Mouse (Mus musculus) CD4-positive, CD25-positive, alpha-beta regulatory T cell, adult 4 months (primary cell): ENCODE data around the gene Gzmk. TPM values are rescaled to one million over a fixed set of nuclear protein-coding genes. Genes with fewer than 3 reads are reported as not detected.
"Not testable (repeated sequence)": the region's sequence is repeated elsewhere in the genome, so short reads cannot be mapped to it uniquely, and the experiment has no call there.

Experiments used
- ATAC-seq: one replicate; pipeline ENCODE4 v1.8.0; 2017
- polyA plus RNA-seq, 2 experiments: library from polyadenylated mRNA; unstranded; fragments of 100-300 nt; shearing (Covaris generic); gene quantifications; one replicate each; pipeline ENCODE4 v1.2.1; 2017

The Gzmk gene
- polyA plus RNA-seq: under 1 TPM in 1 of 2 experiments, not detected in 1; 0.77 TPM

- ATAC-seq: peak; percentile 53
These were observed at the start of gene Gzmk for GRCm38 (mm10) chr13:113225811-113226210. TSS of gene Gzmk (minus strand) at chr13:113225908.

GRCm38 (mm10) chr13:113271189-113271588 is 45.5 kb upstream of the Gzmk start:
- peak; percentile 71 for ATAC-seq

DNA sequence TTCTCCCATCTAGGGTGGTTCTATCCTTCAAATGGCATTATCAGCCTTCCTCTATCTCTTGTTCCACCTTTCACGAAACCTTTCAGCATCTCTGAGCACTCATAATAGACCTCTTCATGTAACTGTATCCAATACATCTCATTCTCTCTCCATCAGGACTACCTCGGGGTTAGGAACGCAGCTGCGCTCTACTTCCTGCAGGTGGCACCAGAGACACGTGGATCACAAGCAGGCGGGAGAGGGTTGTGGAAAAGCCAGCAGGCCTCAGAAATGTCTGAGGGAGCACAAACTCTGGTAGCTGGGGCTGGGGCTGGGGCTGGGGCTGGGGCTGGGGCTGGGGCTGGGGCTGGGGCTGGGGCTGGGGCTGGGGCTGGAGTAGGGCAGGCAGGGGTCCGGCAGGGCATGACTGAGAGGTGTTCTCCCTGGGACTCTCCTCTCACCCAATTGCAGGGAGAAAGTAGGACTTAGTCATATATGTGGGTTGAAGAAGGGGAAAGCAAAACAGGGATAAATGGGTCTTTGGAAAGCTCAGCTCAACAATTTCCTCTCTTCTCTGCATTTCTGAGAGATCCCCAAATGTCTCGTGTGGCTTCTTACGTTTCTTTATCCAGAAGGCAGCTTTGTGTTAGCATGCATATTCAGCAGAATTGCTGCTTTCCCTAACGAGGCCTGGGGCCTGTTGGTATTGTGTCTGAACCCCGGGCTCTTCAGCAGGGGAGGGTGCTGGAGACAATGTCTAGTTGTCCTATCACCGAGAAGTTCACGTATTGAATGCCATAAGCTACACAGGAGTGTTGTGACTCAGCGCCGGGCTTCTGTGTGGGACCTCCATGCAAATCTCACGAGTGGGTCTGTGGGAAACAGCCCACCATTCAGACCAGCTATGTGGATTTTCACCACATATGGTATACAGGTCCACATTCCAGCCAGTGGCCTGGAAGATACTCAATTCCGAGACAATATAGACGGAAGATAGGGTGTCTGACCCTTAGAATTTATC is 44.4 kb upstream of the Gzmk start:
- ATAC-seq: peak; percentile 76

- ATAC-seq: no peak
These were observed 41.5 kb upstream of the Gzmk start for GRCm38 (mm10) chr13:113267204-113267603.

- peak; percentile 61 for ATAC-seq
These were observed 40.8 kb upstream of the Gzmk start for GRCm38 (mm10) chr13:113266495-113266951.

GRCm38 (mm10) chr13:113265257-113265656 is 39.5 kb upstream of the Gzmk start:
- ATAC-seq: peak; percentile 30

DNA sequence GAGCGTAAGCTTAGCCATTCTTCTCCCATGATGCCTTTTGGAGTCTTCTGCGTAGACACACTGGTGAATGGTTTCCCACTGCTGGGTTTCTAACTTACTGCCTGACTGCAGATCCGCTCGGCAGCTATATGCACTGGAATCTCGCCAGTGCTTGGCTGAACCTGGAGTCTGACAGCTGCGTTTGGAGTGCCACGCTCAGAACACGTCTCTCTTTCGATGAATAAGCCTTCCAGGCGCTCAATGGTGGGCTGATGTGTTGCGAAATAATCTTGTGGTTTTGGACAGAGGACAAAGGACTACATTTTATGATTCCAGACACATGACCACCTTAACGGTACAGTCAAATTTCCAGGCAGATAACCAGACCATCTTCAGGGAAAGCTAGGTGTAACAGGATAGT is 37.1 kb upstream of the Gzmk start:
- no peak for ATAC-seq

GRCm38 (mm10) chr13:113259237-113259636 is 33.5 kb upstream of the Gzmk start:
- no peak for ATAC-seq

DNA sequence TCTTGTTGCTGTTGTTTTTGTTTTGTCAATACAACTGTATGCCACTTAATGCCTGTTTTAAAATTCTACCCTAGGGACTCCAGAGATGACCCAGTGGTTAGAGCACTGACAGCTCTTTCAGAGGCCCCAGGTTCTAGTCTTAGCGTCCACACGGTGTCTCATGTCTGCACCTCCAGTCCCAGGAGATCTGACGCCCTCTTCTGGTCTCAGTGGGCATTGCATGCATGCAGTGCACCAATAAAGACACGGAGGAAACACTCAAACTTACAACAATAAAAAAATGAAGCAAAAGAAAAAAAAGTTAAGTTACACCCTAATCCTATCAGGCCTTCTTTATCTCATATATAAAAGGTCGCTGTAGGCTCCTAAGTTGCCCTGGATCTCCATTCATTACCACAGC is 31.5 kb upstream of the Gzmk start:
- no peak for ATAC-seq

- no peak for ATAC-seq
These were observed 31.1 kb upstream of the Gzmk start for GRCm38 (mm10) chr13:113256766-113257165.

DNA sequence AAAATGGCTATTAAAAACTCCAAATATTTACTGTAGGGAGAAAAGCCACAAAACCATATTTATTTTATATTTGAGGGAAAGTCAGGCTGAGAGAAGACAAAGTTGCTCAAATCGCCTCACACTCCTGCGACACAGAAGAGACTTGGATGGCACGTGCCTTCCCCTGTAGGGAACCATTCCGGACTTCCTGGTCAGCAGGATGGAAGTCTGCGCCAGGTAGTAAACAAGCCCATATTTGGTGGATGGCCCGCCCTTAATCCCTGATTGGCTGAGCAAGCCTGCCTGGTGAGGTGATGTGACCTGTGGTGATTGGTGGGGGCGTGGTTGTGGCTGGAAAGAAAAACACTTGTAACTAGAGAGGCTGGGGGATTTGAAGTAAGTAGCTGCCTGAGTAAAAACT is 26.9 kb upstream of the Gzmk start:
- ATAC-seq: not testable (repeated sequence)

GRCm38 (mm10) chr13:113245025-113245424 is 19.3 kb upstream of the Gzmk start:
- ATAC-seq: peak; percentile 56

DNA sequence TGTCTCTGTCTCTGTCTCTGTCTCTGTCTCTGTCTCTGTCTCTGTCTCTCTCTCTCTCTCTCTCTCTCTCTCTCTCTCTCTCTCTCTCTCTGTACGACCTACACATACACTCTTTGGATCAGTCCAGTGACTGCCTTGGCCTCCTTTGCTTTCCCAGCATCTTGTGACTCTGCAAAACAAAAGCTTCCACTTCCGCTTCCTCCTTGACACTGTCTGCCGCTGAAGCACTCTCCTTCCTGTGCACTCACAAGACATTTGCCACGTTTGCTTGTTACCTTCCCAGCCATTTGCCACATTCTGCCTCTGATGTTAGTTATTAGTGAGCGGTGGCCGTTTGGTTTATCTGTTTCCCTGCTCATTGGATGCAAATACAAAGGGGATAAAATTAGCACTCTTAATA is 16.4 kb upstream of the Gzmk start:
- peak; percentile 68 for ATAC-seq

GRCm38 (mm10) chr13:113227666-113228463 is 2.2 kb upstream of the Gzmk start:
- no peak for ATAC-seq

- no peak for ATAC-seq
These were observed 1.4 kb upstream of the Gzmk start for GRCm38 (mm10) chr13:113227076-113227475.

GRCm38 (mm10) chr13:113224105-113224504 is 1.6 kb downstream of the Gzmk start:
- ATAC-seq: no peak

DNA sequence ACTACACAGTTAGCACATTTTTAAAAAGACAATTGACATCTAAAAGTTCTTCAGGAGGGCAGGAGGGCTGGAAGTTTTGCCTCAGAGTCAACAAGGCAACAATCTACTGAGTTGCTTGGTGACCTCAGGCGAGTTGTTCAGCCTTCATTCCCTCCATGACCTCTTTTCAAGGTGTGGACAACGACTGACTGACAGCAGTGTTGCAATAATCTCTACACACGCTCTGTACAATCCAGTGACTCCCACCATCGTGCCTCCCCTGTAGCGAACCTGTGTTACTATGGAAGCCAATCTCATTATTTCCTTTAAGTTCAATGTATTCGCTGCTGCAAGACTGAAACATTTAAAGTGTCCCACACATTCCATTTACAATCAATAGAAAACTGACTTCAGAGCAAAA is 3.9 kb downstream of the Gzmk start:
- ATAC-seq: no peak

DNA sequence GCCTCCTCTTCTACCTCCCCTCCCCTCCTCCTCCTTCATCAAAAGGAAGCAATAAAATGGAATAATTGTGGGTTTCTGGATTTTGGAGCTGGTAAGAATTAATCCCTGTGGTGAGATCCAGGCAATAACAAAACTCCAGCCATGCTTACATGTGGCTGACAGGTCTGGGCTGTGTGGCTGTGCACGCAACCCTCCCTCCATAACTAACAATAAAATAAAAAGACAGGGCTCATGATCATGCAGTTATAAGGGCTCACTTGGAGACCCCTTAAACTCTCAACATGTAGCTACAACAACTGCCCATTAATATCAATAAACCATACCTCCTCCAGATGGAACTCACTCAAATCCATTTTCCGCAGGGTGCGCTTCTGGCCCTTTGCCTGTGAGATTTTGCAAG is 11.8 kb downstream of the Gzmk start:
- no peak for ATAC-seq

- ATAC-seq: no peak
These were observed 13.3 kb downstream of the Gzmk start for GRCm38 (mm10) chr13:113212401-113212800.

- peak; percentile 76 for ATAC-seq
These were observed 14.4 kb downstream of the Gzmk start for GRCm38 (mm10) chr13:113211345-113211744.

DNA sequence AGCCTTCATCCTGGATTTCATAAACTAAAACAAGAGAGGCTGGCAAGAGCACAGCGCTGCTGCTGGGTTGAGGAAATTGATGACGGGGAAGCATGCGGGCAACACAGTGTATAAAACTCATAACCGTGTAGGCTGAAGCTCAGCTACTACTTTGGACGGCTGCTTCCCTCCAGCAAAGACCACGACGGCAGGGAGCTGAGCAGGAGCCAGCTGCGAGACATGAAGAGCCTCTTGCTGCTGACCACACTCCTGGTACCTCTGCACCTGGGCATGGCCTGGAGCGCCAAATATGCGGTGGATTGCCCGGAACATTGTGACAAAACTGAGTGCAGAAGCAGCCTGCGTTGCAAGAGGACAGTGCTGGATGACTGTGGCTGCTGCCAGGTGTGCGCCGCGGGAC is 16.1 kb downstream of the Gzmk start, which contains the start of gene Esm1:
Esm1 (plus strand) TSS at position 36 of the 400 bp plus-strand sequence.
- ATAC-seq: peak; percentile 44

- no peak for ATAC-seq
These were observed 20.4 kb downstream of the Gzmk start for GRCm38 (mm10) chr13:113205346-113205745.

GRCm38 (mm10) chr13:113203146-113203545 is 22.6 kb downstream of the Gzmk start:
- ATAC-seq: no peak
